Mouse (Mus musculus): ENCODE results near the gene Kif22.

Kif22 gene

DNA sequence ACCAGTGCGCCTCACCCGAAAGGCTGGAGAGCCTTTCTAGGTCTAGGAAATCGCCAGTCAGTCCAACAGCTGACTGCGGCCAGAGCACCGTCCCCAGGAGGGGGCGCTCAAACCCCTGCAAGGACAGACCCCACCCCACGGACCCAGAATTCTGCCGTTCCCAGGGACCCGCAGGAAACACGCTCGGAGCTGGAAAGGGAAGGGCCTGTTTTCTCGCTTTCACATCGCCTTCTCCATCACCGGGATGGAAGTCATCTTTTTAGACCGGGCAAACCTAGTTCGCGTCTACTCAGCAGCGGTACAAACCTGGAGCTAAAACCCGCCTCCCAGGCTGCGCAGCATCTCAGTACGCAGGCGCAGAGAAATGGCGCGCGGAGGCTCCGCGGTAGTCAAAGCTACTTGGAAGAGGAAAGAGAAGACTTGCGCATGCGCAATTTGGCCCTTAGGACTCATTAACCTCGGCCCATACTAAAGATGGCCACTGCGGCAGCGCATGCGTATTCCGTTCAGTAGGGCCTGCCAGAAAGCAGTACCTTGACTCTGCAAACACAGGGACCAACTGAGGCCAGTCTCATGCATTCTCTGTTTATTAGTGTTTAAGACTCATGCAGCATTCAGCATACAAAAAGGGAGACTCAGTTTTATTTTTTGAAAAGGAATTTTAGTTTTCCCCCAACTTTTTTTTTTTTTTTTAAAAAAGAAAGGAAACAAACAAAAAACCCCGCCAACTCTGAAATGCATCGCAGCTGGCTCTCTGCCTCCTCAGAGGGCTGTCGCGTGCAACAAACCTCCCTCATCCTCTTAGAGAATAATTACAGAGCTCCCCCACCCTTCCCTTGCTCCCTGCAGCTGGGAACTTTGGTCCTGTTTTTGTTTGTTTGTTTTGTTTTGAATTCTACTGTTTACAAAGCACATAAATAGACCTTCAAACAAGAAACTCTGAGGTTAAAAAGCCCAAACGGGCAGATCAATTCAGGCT is 25.0 kb downstream of the Kif22 start, which contains the start of gene Pagr1a:
TSS of gene Pagr1a (minus strand) at position 382 of the 979 bp plus-strand sequence.
- DNase-seq (ENCODE audit: low spot score): peak; percentile 96

- DNase-seq (ENCODE audit: low spot score): no peak
Measured at GRCm38 (mm10) chr7:127016486-127016938, 25.8 kb downstream of the Kif22 start.

DNA sequence TGATC is 26.0 kb downstream of the Kif22 start, which contains the start of gene Pagr1b:
TSS of gene Pagr1b (minus strand) at position 4 of the 5 bp plus-strand sequence.
- no peak for DNase-seq (ENCODE audit: low spot score)

GRCm38 (mm10) chr7:127016081-127016480 is 26.2 kb downstream of the Kif22 start:
- DNase-seq (ENCODE audit: low spot score): no peak

DNA sequence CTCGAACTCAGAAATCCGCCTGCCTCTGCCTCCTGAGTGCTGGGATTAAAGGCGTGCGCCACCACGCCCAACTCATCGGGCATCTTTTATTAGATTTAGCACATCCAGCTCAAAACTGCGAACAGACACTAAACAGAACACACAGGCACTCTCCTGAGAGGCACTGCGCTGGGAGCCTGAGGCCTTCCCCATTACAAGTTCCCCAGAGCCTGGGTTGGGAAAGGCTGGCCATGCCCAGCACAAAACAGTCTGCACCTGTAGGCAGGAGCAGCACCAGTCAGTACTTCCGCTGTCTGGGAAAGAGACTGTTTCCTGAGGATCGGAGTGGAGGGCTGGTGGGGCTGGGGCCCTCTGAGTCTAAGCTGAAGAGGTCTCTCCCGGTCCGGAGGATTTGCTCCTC is 27.3 kb downstream of the Kif22 start:
- DNase-seq (ENCODE audit: low spot score): no peak

GRCm38 (mm10) chr7:127014320-127014719 is 28.0 kb downstream of the Kif22 start, which contains the start of gene Mvp:
Gene Mvp, minus strand, starts transcription at chr7:127014621.
- DNase-seq (ENCODE audit: low spot score): no peak

- DNase-seq (ENCODE audit: low spot score): no peak
Measured at GRCm38 (mm10) chr7:127013385-127013784, 28.9 kb downstream of the Kif22 start.

DNA sequence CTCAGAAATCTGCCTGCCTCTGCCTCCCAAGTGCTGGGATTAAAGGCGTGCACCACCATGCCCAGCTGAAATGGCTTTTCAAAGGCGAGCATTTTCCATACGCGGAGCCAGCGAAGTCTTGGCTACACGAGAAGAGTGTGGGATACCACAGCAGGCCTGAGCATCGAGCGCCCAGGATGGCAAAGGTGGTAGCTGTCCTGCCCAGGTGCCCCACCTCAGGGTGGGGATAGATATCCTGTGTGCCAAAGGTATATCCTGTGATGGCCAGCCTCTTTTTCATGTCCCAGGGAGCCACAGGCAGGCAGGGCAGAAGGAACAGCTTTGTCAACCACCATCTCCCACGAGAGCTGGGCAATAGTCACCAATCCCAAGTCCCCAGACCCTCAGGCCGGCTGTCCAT is 29.4 kb downstream of the Kif22 start:
- DNase-seq (ENCODE audit: low spot score): no peak

- DNase-seq (ENCODE audit: low spot score): no peak
Measured at GRCm38 (mm10) chr7:127012374-127012773, 29.9 kb downstream of the Kif22 start.

DNA sequence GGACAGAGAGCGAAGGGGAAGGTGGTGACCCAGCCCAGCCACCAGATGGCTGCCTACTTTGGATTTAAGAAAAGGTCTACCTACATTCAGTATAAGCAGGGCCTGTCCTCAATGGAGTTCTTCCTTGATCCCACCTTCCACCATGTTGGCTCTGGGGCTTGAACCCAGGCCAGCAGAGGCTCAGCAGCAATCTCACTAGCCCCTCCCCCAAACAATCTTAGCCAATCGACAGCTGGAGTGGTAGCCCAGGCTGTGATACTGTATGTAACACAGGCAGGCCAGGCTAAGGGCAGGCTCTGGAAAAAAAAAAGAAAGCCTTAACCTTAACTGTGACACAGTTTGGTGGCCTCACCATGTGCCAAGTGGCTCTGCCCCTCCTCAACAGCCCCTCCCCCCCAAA is 30.6 kb downstream of the Kif22 start:
- DNase-seq (ENCODE audit: low spot score): no peak

GRCm38 (mm10) chr7:127011051-127011450 is 31.2 kb downstream of the Kif22 start:
- DNase-seq (ENCODE audit: low spot score): no peak

- no peak for DNase-seq (ENCODE audit: low spot score)
Measured at GRCm38 (mm10) chr7:127009307-127010085, 32.8 kb downstream of the Kif22 start.

GRCm38 (mm10) chr7:127008239-127009019 is 33.8 kb downstream of the Kif22 start:
- peak; percentile 75 for DNase-seq (ENCODE audit: low spot score)

GRCm38 (mm10) chr7:127007313-127008024 is 34.8 kb downstream of the Kif22 start:
- DNase-seq (ENCODE audit: low spot score): no peak

- DNase-seq (ENCODE audit: low spot score): no peak
Measured at GRCm38 (mm10) chr7:127004122-127004875, 38.0 kb downstream of the Kif22 start.

DNA sequence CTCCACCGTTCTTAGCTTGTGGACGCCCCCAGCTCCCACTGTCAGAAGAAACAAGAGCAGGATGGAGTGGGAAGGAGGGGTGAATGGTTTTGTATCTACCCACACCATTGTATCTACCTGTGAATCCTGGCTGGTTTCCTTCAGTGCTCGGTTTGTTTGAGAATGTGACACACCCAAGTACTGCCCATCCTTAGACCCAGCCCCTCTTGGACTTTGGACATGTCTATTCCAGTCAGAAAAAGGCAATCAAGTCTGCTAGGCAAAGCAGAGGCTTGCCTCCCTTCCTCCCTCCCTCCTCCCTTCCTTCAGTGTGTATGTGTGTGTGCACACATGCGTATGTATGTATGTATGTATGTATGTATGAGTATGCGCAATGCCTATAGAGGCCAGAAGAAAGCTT is 38.7 kb downstream of the Kif22 start:
- DNase-seq (ENCODE audit: low spot score): no peak

GRCm38 (mm10) chr7:126999568-126999967 is 42.7 kb downstream of the Kif22 start:
- DNase-seq (ENCODE audit: low spot score): no peak

DNA sequence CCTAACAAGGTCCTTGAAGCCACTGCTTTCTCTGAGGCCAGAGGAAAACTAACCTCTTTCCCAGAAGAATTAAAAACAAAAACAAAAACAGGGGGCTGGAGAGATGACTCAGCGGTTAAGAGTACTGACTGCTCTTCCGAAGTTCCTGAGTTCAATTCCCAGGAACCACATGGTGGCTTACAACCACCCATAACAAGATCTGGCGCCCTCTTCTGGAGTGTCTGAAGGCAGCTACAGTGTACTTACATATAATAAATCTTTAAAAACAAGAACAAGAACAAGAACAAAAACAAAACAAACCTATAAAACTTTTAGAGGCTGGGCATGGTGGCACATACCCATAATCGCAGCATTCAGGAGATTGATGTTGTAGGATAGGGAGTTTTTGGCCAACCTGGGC is 45.8 kb downstream of the Kif22 start:
- DNase-seq (ENCODE audit: low spot score): no peak

- DNase-seq (ENCODE audit: low spot score): no peak
Measured at GRCm38 (mm10) chr7:126988816-126989215, 53.5 kb downstream of the Kif22 start.

DNA sequence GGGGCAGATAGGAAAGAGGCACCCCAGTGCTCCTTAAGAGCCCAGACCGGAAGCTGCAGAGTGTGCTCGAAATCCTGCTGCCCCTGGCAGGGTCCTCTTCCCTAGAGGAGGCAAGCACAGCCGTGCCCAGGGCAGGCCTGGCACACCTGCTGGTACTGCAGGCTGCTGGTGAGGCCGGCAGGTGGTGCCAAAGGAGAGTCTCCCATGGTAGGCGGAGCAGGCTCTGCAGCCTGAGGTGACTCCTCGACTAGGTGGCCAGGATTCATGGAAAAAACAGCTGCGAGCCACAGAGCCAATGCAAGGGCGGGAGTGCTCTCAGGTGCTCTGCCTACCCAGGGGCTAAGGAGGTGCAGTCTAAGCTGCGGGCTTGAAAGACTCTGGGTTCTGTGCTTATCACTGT is 56.0 kb downstream of the Kif22 start:
- no peak for DNase-seq (ENCODE audit: low spot score)

Data from left cerebral cortex, adult 11 months (tissue).